In the genomic region with DNA sequence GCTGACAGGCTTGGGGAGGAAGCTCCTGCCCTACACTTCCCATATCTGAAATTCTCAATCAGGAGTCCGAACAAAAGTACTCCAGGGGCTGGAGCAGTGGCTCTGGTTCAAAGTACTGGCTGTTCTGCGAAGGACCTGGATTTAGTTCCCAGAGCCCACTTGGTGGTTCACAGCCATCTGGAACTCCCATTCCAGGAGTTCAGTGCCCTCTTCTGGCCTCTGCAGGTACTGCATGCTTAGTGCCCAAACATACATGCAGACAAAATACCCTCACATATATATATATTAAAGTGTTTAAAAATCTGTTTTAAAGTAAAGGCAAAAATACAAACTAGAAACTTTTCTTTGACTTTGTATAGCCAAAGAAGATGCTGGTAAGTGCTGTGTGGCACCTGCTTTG, we compare ENCODE assay signal across 9 mouse cellular contexts.
DNase-seq lines count a peak whose midpoint lies in the region; ATAC-seq and TF ChIP-seq lines count a peak whose summit lies in the region.
"Had no signal": no experiment of that assay in that cellular context is flagged by ENCODE, and none has a peak within 500 bp of the region (broad histone marks: within the 10 kb centered on the region; RNA-seq: fewer than 3 reads in every experiment).

No protein-coding gene starts in this region.

- H3K4me3 ChIP-seq in intestine, postnatal 0 days (ENCODE audit: low read depth, low read length) = no peak overlapping the region
- no peak overlapping the region for H3K4me3 ChIP-seq in intestine, embryonic 15.5 days (replicated peaks)
- no peak overlapping the region for H3K4me3 ChIP-seq in ES-Bruce4 (ENCODE audit: low read depth, low read length)
- no peak overlapping the region for H3K4me3 ChIP-seq in bone marrow macrophage, adult 2 months (ENCODE audit: insufficient read depth, low read length)
- H3K4me3 ChIP-seq: limb, embryonic 15.5 days had no signal

- 100% methylated on average over 2 of the region's 2 CpGs for WGBS in intestine, postnatal 0 days
- WGBS in intestine, embryonic 15.5 days = 94% methylated on average over 2 of the region's 2 CpGs

- TF ChIP-seq POLR2A in ES-Bruce4 (IDR thresholded peaks at IDR 0.05; ENCODE audit: insufficient read depth, low read length) = no peak
- no peak for TF ChIP-seq POLR2A in bone marrow macrophage, adult 2 months (IDR thresholded peaks at IDR 0.05; ENCODE audit: borderline replicate concordance, low read depth, low read length)

- H3K36me3 ChIP-seq in intestine, postnatal 0 days (ENCODE audit: control insufficient read depth, insufficient read depth) = peaks cover 50% of the 10 kb centered on the region
- H3K36me3 ChIP-seq in intestine, embryonic 15.5 days = peaks cover 27% of the 10 kb centered on the region
- H3K36me3 ChIP-seq in ES-Bruce4 (ENCODE audit: control insufficient read depth, insufficient read depth, low read length, poor library complexity, severe bottlenecking) = no peaks in the 10 kb centered on the region

- H3K27ac ChIP-seq in intestine, postnatal 0 days (ENCODE audit: low read depth, low read length) = no peak overlapping the region
- no peak overlapping the region for H3K27ac ChIP-seq in intestine, embryonic 15.5 days
- H3K27ac ChIP-seq in ES-Bruce4 (ENCODE audit: insufficient read depth, low read length) = no peak overlapping the region
- H3K27ac ChIP-seq in bone marrow macrophage, adult 2 months (ENCODE audit: insufficient read depth, low read depth, low read length) = no peak overlapping the region
- H3K27ac ChIP-seq: limb, embryonic 15.5 days had no signal

- no peaks in the 10 kb centered on the region for H3K4me1 ChIP-seq in intestine, postnatal 0 days (replicated peaks; ENCODE audit: control insufficient read depth, insufficient read depth, low read length)
- 0 out of 2 replicates have a peak, but pooled peaks cover 9% of the 10 kb centered on the region for H3K4me1 ChIP-seq in intestine, embryonic 15.5 days (replicated peaks)
- H3K4me1 ChIP-seq in ES-Bruce4 (ENCODE audit: control insufficient read depth, insufficient read depth, low read length) = no peaks in the 10 kb centered on the region
- peaks cover 12% of the 10 kb centered on the region for H3K4me1 ChIP-seq in bone marrow macrophage, adult 2 months (ENCODE audit: control insufficient read depth, insufficient read depth, low read length)

- no peaks in the 10 kb centered on the region for H3K27me3 ChIP-seq in intestine, postnatal 0 days (replicated peaks; ENCODE audit: control insufficient read depth, insufficient read depth, low read length)
- no peaks in the 10 kb centered on the region for H3K27me3 ChIP-seq in intestine, embryonic 15.5 days (replicated peaks)
- H3K27me3 ChIP-seq in ES-Bruce4 (ENCODE audit: control insufficient read depth, insufficient read depth, low read length, poor library complexity, severe bottlenecking) = no peaks in the 10 kb centered on the region
- H3K27me3 ChIP-seq: limb, embryonic 15.5 days had no signal

- no peaks in the 10 kb centered on the region for H3K9me3 ChIP-seq in intestine, postnatal 0 days (ENCODE audit: control insufficient read depth)
- H3K9me3 ChIP-seq in intestine, embryonic 15.5 days = no peaks in the 10 kb centered on the region
- no peaks in the 10 kb centered on the region for H3K9me3 ChIP-seq in ES-Bruce4 (replicated peaks; ENCODE audit: control insufficient read depth, insufficient read depth, low read length, poor library complexity, severe bottlenecking)
- H3K9me3 ChIP-seq: limb, embryonic 15.5 days had no signal

- ATAC-seq in intestine, postnatal 0 days = no peak
- ATAC-seq in intestine, embryonic 15.5 days = no peak

- peak; percentile 57 for TF ChIP-seq CTCF in intestine, postnatal 0 days (IDR thresholded peaks at IDR 0.05; ENCODE audit: low read depth)
- TF ChIP-seq CTCF in ES-Bruce4 (IDR thresholded peaks at IDR 0.05; ENCODE audit: low read depth, low read length) = peak; percentile 66
- peak; percentile 65 for TF ChIP-seq CTCF in bone marrow macrophage, adult 2 months (IDR thresholded peaks at IDR 0.05; ENCODE audit: low read depth, low read length)

- peak; percentile 63 for DNase-seq in lung, postnatal 36 days
- DNase-seq in right cerebral cortex, adult 18-20 months = no peak
- no peak for DNase-seq in gastrocnemius, adult 8-10 months (ENCODE audit: low spot score in 2 of 2)
- DNase-seq in ovary, postnatal 36 days (ENCODE audit: low spot score) = no peak

- no peak overlapping the region for H3K4me2 ChIP-seq in intestine, postnatal 0 days (replicated peaks; ENCODE audit: low read depth)
- no peak overlapping the region for H3K4me2 ChIP-seq in intestine, embryonic 15.5 days (replicated peaks)
- H3K4me2 ChIP-seq: limb, embryonic 15.5 days had no signal

- no peak overlapping the region for H3K9ac ChIP-seq in intestine, postnatal 0 days (ENCODE audit: low read depth, low read length)
- no peak overlapping the region for H3K9ac ChIP-seq in intestine, embryonic 15.5 days
- H3K9ac ChIP-seq in ES-Bruce4 (ENCODE audit: low read depth, poor library complexity, severe bottlenecking) = no peak overlapping the region
- H3K9ac ChIP-seq: limb, embryonic 15.5 days had no signal

- no peak for TF ChIP-seq EP300 in ES-Bruce4 (IDR thresholded peaks at IDR 0.05; ENCODE audit: insufficient read depth, low read depth, low read length)
